Mouse (Mus musculus) spleen, embryonic (tissue): ENCODE results near the gene Gmcl1.

Experiments
- CTCF ChIA-PET: fragments of 350-600 bp; sonication (Branson Sonifier 250); formaldehyde crosslinking; loops from one replicate; lab custom pipeline; 2022; lab: Charles Lee

Gmcl1 gene

GRCm38 (mm10) chr6:86733183-86733876 is at the start of gene Gmcl1:
TSS of gene Gmcl1 (minus strand) at chr6:86733383.
- CTCF ChIA-PET, result interaction anchor here (0.6 kb wide), 1 partner anchor 60 kb away, joined by 3 read pairs; no protein-coding TSS in a partner anchor

- CTCF ChIA-PET, result no interaction called here
These were observed 49.2 kb upstream of the Gmcl1 start for GRCm38 (mm10) chr6:86782342-86782741.

- CTCF ChIA-PET, result interaction anchor here (0.6 kb wide), 1 partner anchor 114 kb away, joined by 3 read pairs; no protein-coding TSS in a partner anchor
These were observed 48.3 kb upstream of the Gmcl1 start for GRCm38 (mm10) chr6:86781361-86781957.

- CTCF ChIA-PET, result no interaction called here
These were observed 45.9 kb upstream of the Gmcl1 start for GRCm38 (mm10) chr6:86778910-86779594.

GRCm38 (mm10) chr6:86777181-86777580 is 44.0 kb upstream of the Gmcl1 start:
- CTCF ChIA-PET, result no interaction called here

GRCm38 (mm10) chr6:86776706-86777071 is 43.5 kb upstream of the Gmcl1 start:
- CTCF ChIA-PET, result no interaction called here

GRCm38 (mm10) chr6:86776001-86776705 is 43.0 kb upstream of the Gmcl1 start:
- CTCF ChIA-PET, result no interaction called here

GRCm38 (mm10) chr6:86774937-86775336 is 41.8 kb upstream of the Gmcl1 start:
- CTCF ChIA-PET, result no interaction called here

- CTCF ChIA-PET, result no interaction called here
These were observed 40.6 kb upstream of the Gmcl1 start for GRCm38 (mm10) chr6:86773830-86774229.

- CTCF ChIA-PET, result no interaction called here
These were observed 39.4 kb upstream of the Gmcl1 start for GRCm38 (mm10) chr6:86772631-86773030.

- CTCF ChIA-PET, result no interaction called here
These were observed 35.8 kb upstream of the Gmcl1 start for GRCm38 (mm10) chr6:86768938-86769337.

GRCm38 (mm10) chr6:86768186-86768776 is 35.1 kb upstream of the Gmcl1 start:
- CTCF ChIA-PET, result no interaction called here

- CTCF ChIA-PET, result no interaction called here
These were observed 34.3 kb upstream of the Gmcl1 start for GRCm38 (mm10) chr6:86767465-86767864.

- CTCF ChIA-PET, result interaction anchor here (0.9 kb wide), 1 partner anchor 41 kb away, joined by 3 read pairs; no protein-coding TSS in a partner anchor
These were observed 32.5 kb upstream of the Gmcl1 start for GRCm38 (mm10) chr6:86765637-86766059.

GRCm38 (mm10) chr6:86754105-86754863 is 21.1 kb upstream of the Gmcl1 start:
- CTCF ChIA-PET, result no interaction called here

GRCm38 (mm10) chr6:86752843-86753485 is 19.8 kb upstream of the Gmcl1 start:
- CTCF ChIA-PET, result no interaction called here

- CTCF ChIA-PET, result no interaction called here
These were observed 17.8 kb upstream of the Gmcl1 start for GRCm38 (mm10) chr6:86750961-86751360.

- CTCF ChIA-PET, result interaction anchor here (0.7 kb wide), 1 partner anchor 865 kb away, joined by 15 read pairs; no protein-coding TSS in a partner anchor
These were observed 16.6 kb upstream of the Gmcl1 start for GRCm38 (mm10) chr6:86749817-86750216.

GRCm38 (mm10) chr6:86747171-86747570 is 14.0 kb upstream of the Gmcl1 start:
- CTCF ChIA-PET, result interaction anchor here (0.6 to 2.6 kb wide), 2 partner anchors 60 to 82 kb away, joined by 3 to 34 read pairs; no protein-coding TSS in a partner anchor

- CTCF ChIA-PET, result no interaction called here
These were observed 7.5 kb upstream of the Gmcl1 start for GRCm38 (mm10) chr6:86740652-86741051.
